Mouse (Mus musculus) heart, postnatal 0 days (tissue): ENCODE results near the gene Ncan.

Experiments used
- CTCF ChIP-seq: IDR thresholded peaks from 2 replicates; pipeline ENCODE4 v1.5.1; 2016; ENCODE audit warnings: antibody characterized with exemption, control low read depth, low read depth
- EP300 ChIP-seq: IDR thresholded peaks from 2 replicates; pipeline ENCODE4 v1.6.1; 2016; ENCODE audit warnings: antibody characterized with exemption, low read depth

DNA sequence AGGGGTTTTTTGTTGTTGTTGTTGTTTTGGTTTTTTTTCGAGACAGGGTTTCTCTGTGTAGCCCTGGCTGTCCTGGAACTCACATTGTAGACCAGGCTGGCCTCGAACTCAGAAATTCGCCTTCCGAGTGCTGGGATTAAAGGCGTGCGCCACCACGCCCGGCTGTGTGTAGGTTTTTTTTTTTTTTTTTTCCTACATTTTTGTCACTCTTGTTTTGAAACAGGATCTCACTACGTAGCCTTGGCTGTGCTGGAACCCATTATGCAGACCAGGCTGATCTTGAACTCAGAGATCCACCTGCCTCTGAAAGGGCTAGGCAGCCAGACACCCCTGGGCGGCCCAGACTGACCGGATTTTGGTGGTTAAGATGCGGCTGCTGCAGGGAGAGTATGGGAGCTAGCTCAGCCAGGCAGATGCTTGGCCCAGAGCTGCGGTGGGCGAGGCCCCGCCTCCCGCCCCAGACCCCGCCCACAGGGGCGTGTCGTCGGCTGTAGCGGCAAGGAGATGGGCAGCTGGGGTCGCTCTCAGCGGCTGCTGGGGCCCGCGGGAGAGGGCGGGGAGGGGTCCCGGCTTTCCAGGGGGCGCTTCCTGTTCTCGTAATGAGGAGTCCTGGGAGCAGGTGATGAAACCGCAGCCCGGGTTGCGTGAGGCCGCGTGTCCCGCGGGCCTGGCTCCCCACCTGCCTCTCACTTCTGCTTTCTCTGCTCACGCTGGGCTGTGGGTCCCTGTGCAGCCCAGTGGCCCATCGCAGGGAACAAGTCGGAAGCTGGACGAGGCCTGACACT lies 37.6 kb upstream of the Ncan start:
- TF ChIP-seq EP300 (no peak), CTCF (no peak)
